Mouse (Mus musculus) MEL (cell line): ENCODE data around the gene Tmem19. TPM values are rescaled to one million over a fixed set of nuclear protein-coding genes. Genes with fewer than 3 reads are reported as not detected.

Source experiments
- DNase-seq: peaks from one replicate; pipeline ENCODE4 v3.0.0; 2011; ENCODE audit warnings: low read depth, low spot score
- H3K27ac ChIP-seq: 2 replicates; pipeline ENCODE4 v1.5.1; 2012; ENCODE audit warnings: low read depth, mild to moderate bottlenecking, control low read depth, low read length, moderate library complexity; ENCODE audit not compliant: control insufficient read depth
- H3K27me3 ChIP-seq, 2 experiments: fragments of 150-350 bp in 1 of 2; sonication (generic) in 1 of 2; 2 replicates each; pipeline ENCODE4 v1.6.1; 2012; ENCODE audit warnings: low read length in 2 of 2, mild to moderate bottlenecking in 2 of 2, improper control_type of control experiment in 1 of 2, moderate library complexity in 1 of 2; ENCODE audit not compliant: insufficient read depth in 2 of 2, control insufficient read depth in 1 of 2
- H3K36me3 ChIP-seq, 2 experiments: 2 replicates each; pipeline ENCODE4 v1.6.1; 2012 to 2014; ENCODE audit warnings: low read length in 2 of 2, improper control_type of control experiment in 1 of 2, inconsistent platforms in 1 of 2, mild to moderate bottlenecking in 1 of 2; ENCODE audit not compliant: insufficient read depth in 2 of 2, control insufficient read depth in 1 of 2
- H3K4me1 ChIP-seq, 2 experiments: fragments of 150-350 bp in 1 of 2; sonication (generic) in 1 of 2; 2 replicates each; pipeline ENCODE4 v1.6.1; 2012; ENCODE audit warnings: low read length in 2 of 2, improper control_type of control experiment in 1 of 2, mild to moderate bottlenecking in 1 of 2; ENCODE audit not compliant: insufficient read depth in 2 of 2, control insufficient read depth in 1 of 2
- H3K4me3 ChIP-seq, 2 experiments: fragments of 150-350 bp in 1 of 2; sonication (generic) in 1 of 2; 2 replicates each; pipeline ENCODE4 v1.5.1; 2012; ENCODE audit warnings: low read depth in 2 of 2, low read length in 2 of 2, mild to moderate bottlenecking in 2 of 2, moderate library complexity in 2 of 2, control low read depth in 1 of 2, improper control_type of control experiment in 1 of 2; ENCODE audit not compliant: control insufficient read depth in 1 of 2, insufficient read depth in 1 of 2
- H3K79me2 ChIP-seq: 2 replicates; pipeline ENCODE4 v1.6.1; 2012; ENCODE audit warnings: mild to moderate bottlenecking, low read length, moderate library complexity; ENCODE audit not compliant: control insufficient read depth, poor library complexity, insufficient read depth
- H3K9ac ChIP-seq: 2 replicates; pipeline ENCODE4 v1.6.1; 2012; ENCODE audit warnings: low read depth, mild to moderate bottlenecking, control low read depth, low read length, moderate library complexity; ENCODE audit not compliant: control insufficient read depth, poor library complexity, severe bottlenecking
- H3K9me3 ChIP-seq: fragments of 150-350 bp; sonication (generic); replicated peaks from 2 replicates; pipeline ENCODE4 v1.6.1; 2012; ENCODE audit warnings: mild to moderate bottlenecking, low read length, improper control_type of control experiment, moderate library complexity; ENCODE audit not compliant: insufficient read depth
- CHD1 ChIP-seq: IDR thresholded peaks from 2 replicates; pipeline ENCODE4 v1.6.1; 2012; ENCODE audit warnings: low read depth, mild to moderate bottlenecking, inconsistent platforms, low read length, improper control_type of control experiment
- CTCF ChIP-seq, 3 experiments: IDR thresholded peaks in 2 of 3; conservative IDR thresholded peaks in 1 of 3; 2 replicates each; pipeline ENCODE4 v1.5.1; 2011 to 2012; ENCODE audit warnings: low read length in 3 of 3, low read depth in 2 of 3, mild to moderate bottlenecking in 2 of 3, improper control_type of control experiment in 1 of 3, inconsistent platforms in 1 of 3, mixed read lengths in 1 of 3, moderate library complexity in 1 of 3; ENCODE audit not compliant: control insufficient read depth in 1 of 3, insufficient read depth in 1 of 3, poor library complexity in 1 of 3, severe bottlenecking in 1 of 3
- E2F4 ChIP-seq: IDR thresholded peaks from 2 replicates; pipeline ENCODE4 v1.6.1; 2011; ENCODE audit warnings: low read depth, low read length, improper control_type of control experiment, borderline replicate concordance
- ELF1 ChIP-seq: IDR thresholded peaks from 2 replicates; pipeline ENCODE4 v1.6.1; 2014; ENCODE audit warnings: low read depth, mild to moderate bottlenecking, inconsistent platforms, low read length, improper control_type of control experiment, moderate library complexity
- EP300 ChIP-seq, 2 experiments: IDR thresholded peaks; 2 replicates each; pipeline ENCODE4 v1.6.1; 2011; ENCODE audit warnings: improper control_type of control experiment in 2 of 2, low read length in 2 of 2, low read depth in 1 of 2, mild to moderate bottlenecking in 1 of 2
- ETS1 ChIP-seq: IDR thresholded peaks from 2 replicates; pipeline ENCODE4 v1.6.1; 2012; ENCODE audit warnings: low read depth, mild to moderate bottlenecking, inconsistent platforms, low read length, improper control_type of control experiment, moderate library complexity
- GABPA ChIP-seq: IDR thresholded peaks from 2 replicates; pipeline ENCODE4 v1.6.1; 2012; ENCODE audit warnings: low read depth, mild to moderate bottlenecking, inconsistent platforms, low read length, improper control_type of control experiment, moderate library complexity
- HCFC1 ChIP-seq: IDR thresholded peaks from 2 replicates; pipeline ENCODE4 v1.6.1; 2012; ENCODE audit warnings: low read depth, mild to moderate bottlenecking, inconsistent platforms, low read length, improper control_type of control experiment, moderate library complexity
- JUND ChIP-seq: IDR thresholded peaks from 2 replicates; pipeline ENCODE4 v1.6.1; 2011; ENCODE audit warnings: low read depth, mild to moderate bottlenecking, improper control_type of control experiment, low read length
- KAT2A ChIP-seq: conservative IDR thresholded peaks from 2 replicates; pipeline ENCODE4 v1.6.1; 2012; ENCODE audit warnings: low read depth, low read length, improper control_type of control experiment, inconsistent platforms
- MAFK ChIP-seq: IDR thresholded peaks from 2 replicates; pipeline ENCODE4 v1.6.1; 2011; ENCODE audit warnings: low read depth, mild to moderate bottlenecking, low read length, improper control_type of control experiment, borderline replicate concordance
- MAX ChIP-seq: IDR thresholded peaks from 2 replicates; pipeline ENCODE4 v1.6.1; 2011; ENCODE audit warnings: low read length, improper control_type of control experiment
- MAZ ChIP-seq: IDR thresholded peaks from 2 replicates; pipeline ENCODE4 v1.6.1; 2012; ENCODE audit warnings: low read depth, mild to moderate bottlenecking, inconsistent platforms, low read length, improper control_type of control experiment
- MEF2A ChIP-seq: IDR thresholded peaks from 2 replicates; pipeline ENCODE4 v1.6.1; 2014; ENCODE audit warnings: low read depth, mild to moderate bottlenecking, inconsistent platforms, low read length, improper control_type of control experiment; ENCODE audit not compliant: poor library complexity, insufficient replicate concordance, severe bottlenecking; ENCODE audit errors: extremely low read depth
- MXI1 ChIP-seq: IDR thresholded peaks from 2 replicates; pipeline ENCODE4 v1.6.1; 2011; ENCODE audit warnings: mild to moderate bottlenecking, low read depth, low read length, improper control_type of control experiment
- MYB ChIP-seq: IDR thresholded peaks from 2 replicates; pipeline ENCODE4 v1.6.1; 2011; ENCODE audit warnings: mild to moderate bottlenecking, low read depth, low read length, improper control_type of control experiment
- NELFE ChIP-seq: IDR thresholded peaks from 2 replicates; pipeline ENCODE4 v1.6.1; 2011; ENCODE audit warnings: low read depth, low read length, improper control_type of control experiment
- NRF1 ChIP-seq: IDR thresholded peaks from 2 replicates; pipeline ENCODE4 v1.6.1; 2014; ENCODE audit warnings: low read depth, mild to moderate bottlenecking, inconsistent platforms, low read length, improper control_type of control experiment, moderate library complexity; ENCODE audit not compliant: poor library complexity, insufficient read depth, severe bottlenecking
- POLR2A ChIP-seq, 2 experiments: IDR thresholded peaks; 2 replicates each; pipeline ENCODE4 v1.6.1; 2011 to 2012; ENCODE audit warnings: low read length in 2 of 2, mild to moderate bottlenecking in 2 of 2, control low read depth in 1 of 2, improper control_type of control experiment in 1 of 2, low read depth in 1 of 2, moderate library complexity in 1 of 2; ENCODE audit not compliant: control insufficient read depth in 1 of 2, insufficient read depth in 1 of 2, poor library complexity in 1 of 2
- POLR2AphosphoS2 ChIP-seq: IDR thresholded peaks from 2 replicates; pipeline ENCODE4 v1.6.1; 2011; ENCODE audit warnings: low read length, improper control_type of control experiment
- POLR2AphosphoS5 ChIP-seq: IDR thresholded peaks from 2 replicates; pipeline ENCODE4 v1.6.1; 2012; ENCODE audit warnings: low read depth, borderline replicate concordance, mild to moderate bottlenecking, inconsistent platforms, low read length, moderate library complexity, mixed read lengths
- RAD21 ChIP-seq: IDR thresholded peaks from 2 replicates; pipeline ENCODE4 v1.6.1; 2011; ENCODE audit warnings: mild to moderate bottlenecking, low read depth, low read length, improper control_type of control experiment
- RCOR1 ChIP-seq: IDR thresholded peaks from 2 replicates; pipeline ENCODE4 v1.6.1; 2012; ENCODE audit warnings: low read depth, mild to moderate bottlenecking, inconsistent platforms, low read length, improper control_type of control experiment
- SIN3A ChIP-seq: IDR thresholded peaks from 2 replicates; pipeline ENCODE4 v1.6.1; 2012; ENCODE audit warnings: low read length, improper control_type of control experiment, inconsistent platforms
- SMC3 ChIP-seq: IDR thresholded peaks from 2 replicates; pipeline ENCODE4 v1.6.1; 2011; ENCODE audit warnings: low read depth, low read length, improper control_type of control experiment
- TAL1 ChIP-seq: IDR thresholded peaks from 2 replicates; pipeline ENCODE4 v1.6.1; 2012; ENCODE audit warnings: mild to moderate bottlenecking, inconsistent platforms, low read length, moderate library complexity, mixed read lengths
- TBP ChIP-seq: IDR thresholded peaks from 2 replicates; pipeline ENCODE4 v1.8.0; 2011; ENCODE audit warnings: low read depth, low read length, improper control_type of control experiment
- TCF12 ChIP-seq: IDR thresholded peaks from 2 replicates; pipeline ENCODE4 v1.6.1; 2014; ENCODE audit warnings: low read depth, mild to moderate bottlenecking, inconsistent platforms, low read length, improper control_type of control experiment, moderate library complexity
- UBTF ChIP-seq: IDR thresholded peaks from 2 replicates; pipeline ENCODE4 v1.6.1; 2012; ENCODE audit warnings: low read depth, mild to moderate bottlenecking, inconsistent platforms, low read length, improper control_type of control experiment, moderate library complexity, borderline replicate concordance; ENCODE audit not compliant: insufficient read depth
- USF1 ChIP-seq: IDR thresholded peaks from 2 replicates; pipeline ENCODE4 v1.6.1; 2014; ENCODE audit warnings: low read depth, mild to moderate bottlenecking, inconsistent platforms, low read length, improper control_type of control experiment, moderate library complexity
- USF2 ChIP-seq, 2 experiments: IDR thresholded peaks; 2 replicates each; pipeline ENCODE4 v1.6.1; 2011 to 2012; ENCODE audit warnings: improper control_type of control experiment in 2 of 2, low read length in 2 of 2, borderline replicate concordance in 1 of 2, inconsistent platforms in 1 of 2, low read depth in 1 of 2, mild to moderate bottlenecking in 1 of 2; ENCODE audit not compliant: insufficient read depth in 1 of 2
- ZKSCAN1 ChIP-seq: IDR thresholded peaks from 2 replicates; pipeline ENCODE4 v1.6.1; 2012; ENCODE audit warnings: low read depth, mild to moderate bottlenecking, inconsistent platforms, low read length, improper control_type of control experiment, moderate library complexity
- ZMIZ1 ChIP-seq: IDR thresholded peaks from 2 replicates; pipeline ENCODE4 v1.6.1; 2012; ENCODE audit warnings: low read depth, mild to moderate bottlenecking, inconsistent platforms, low read length, improper control_type of control experiment, moderate library complexity
- ZNF384 ChIP-seq: IDR thresholded peaks from 2 replicates; pipeline ENCODE4 v1.6.1; 2012; ENCODE audit warnings: low read depth, mild to moderate bottlenecking, inconsistent platforms, low read length, improper control_type of control experiment
- polyA plus RNA-seq, 2 experiments: library from polyadenylated mRNA; stranded (reverse) in 1 of 2; unstranded in 1 of 2; fragments of >175 nt in 1 of 2; fragments of >200 nt in 1 of 2; gene quantifications; 2 replicates each; pipeline versions ENCODE4 v1.2.1 to v1.2.4; 2012; ENCODE audit warnings: low replicate concordance in 2 of 2, low read depth in 1 of 2; ENCODE audit not compliant: insufficient read length in 2 of 2, insufficient read depth in 1 of 2, missing spikeins in 1 of 2
- total RNA-seq: library from RNA; depleted of rRNA; stranded (reverse); fragments of 300-350 nt; gene quantifications from 2 replicates; pipeline ENCODE4 v1.2.3, GENCODE M21; 2012

Tmem19 gene
- total and polyA plus RNA-seq, 3 experiments = 10.7 to 16.6 TPM; not detected in 1

- H3K4me3 ChIP-seq = peak within 1 kb of the TSS; percentile 93 to 97
- H3K4me1 ChIP-seq = peaks cover 5 to 16% of the 10 kb centered on the region in 2 experiments
- H3K79me2 ChIP-seq = peaks cover 55% of the 10 kb centered on the region
- no peaks in the 10 kb centered on the region for H3K9me3 ChIP-seq
- H3K27me3 ChIP-seq = no peaks in the 10 kb centered on the region
- H3K9ac ChIP-seq = peak within 1 kb of the TSS; percentile 97
- DNase-seq = peak; percentile 99
- peak within 1 kb of the TSS; percentile 94 for H3K27ac ChIP-seq
- H3K36me3 ChIP-seq = peaks cover under 1 to 39% of the 10 kb centered on the region in 2 experiments
- TF ChIP-seq RAD21 = no peak
- TF ChIP-seq POLR2AphosphoS2 = peak; percentile 96
- TF ChIP-seq HCFC1 = peak; percentile 99
- 0 out of 4 replicates have a peak, but pooled peaks of 1 of the 2 experiments have one; percentile 26 for TF ChIP-seq EP300 (IDR thresholded peaks at IDR 0.05; ENCODE audit: low read depth in 1 of 2, low read length in 2 of 2)
- peak; percentile 73 to 89 for TF ChIP-seq POLR2A (IDR thresholded peaks at IDR 0.05; ENCODE audit: control insufficient read depth in 1 of 2, insufficient read depth in 1 of 2, low read depth in 1 of 2, low read length in 2 of 2, poor library complexity in 1 of 2)
- peak; percentile 55; the same call in 1 of the 2 replicates for TF ChIP-seq ZKSCAN1
- TF ChIP-seq MAX = peak; percentile 55
- TF ChIP-seq TCF12 = peak; percentile 84
- TF ChIP-seq MAZ = peak; percentile 84; the same call in 1 of the 2 replicates
- TF ChIP-seq TAL1 = no peak
- peak; percentile 97 for TF ChIP-seq ELF1
- no peak; the same call in 1 of the 2 replicates for TF ChIP-seq MEF2A
- peak; percentile 56; the same call in 1 of the 2 replicates for TF ChIP-seq MYB
- TF ChIP-seq CHD1 = peak; percentile 61; the same call in 1 of the 2 replicates
- peak; percentile 42; the same call in 1 of the 2 replicates for TF ChIP-seq RCOR1
- peak; percentile 30 for TF ChIP-seq ETS1
- peak; percentile 68; the same call in 1 of the 2 replicates for TF ChIP-seq E2F4
- TF ChIP-seq NRF1 = 0 out of 2 replicates have a peak, but pooled peaks have one; percentile 33
- TF ChIP-seq USF1 = peak; percentile 25; the same call in 1 of the 2 replicates
- TF ChIP-seq MXI1 = peak; percentile 76
- no peak; the same call in 1 of the 2 replicates for TF ChIP-seq POLR2AphosphoS5
- TF ChIP-seq SMC3 = peak; percentile 12; the same call in 1 of the 2 replicates
- no peak for TF ChIP-seq UBTF
- TF ChIP-seq KAT2A = peak; percentile 96
- no peak for TF ChIP-seq USF2 (IDR thresholded peaks at IDR 0.05; ENCODE audit: borderline replicate concordance in 1 of 2, insufficient read depth in 1 of 2, low read depth in 1 of 2, low read length in 2 of 2)
- TF ChIP-seq SIN3A = peak; percentile 86
- peak; percentile 93 for TF ChIP-seq ZMIZ1
- no peak for TF ChIP-seq GABPA
- TF ChIP-seq MAFK = peak; percentile 45; the same call in 1 of the 2 replicates
- TF ChIP-seq CTCF (IDR thresholded peaks at IDR 0.05 in 2 of 3, conservative IDR thresholded peaks at IDR 0.05 in 1 of 3; ENCODE audit: control insufficient read depth in 1 of 3, insufficient read depth in 1 of 3, low read depth in 2 of 3, low read length in 3 of 3, poor library complexity in 1 of 3, severe bottlenecking in 1 of 3) = peak in 2 of 3 experiments; percentile 55 to 61; a peak in 4 of 6 replicates
- TF ChIP-seq ZNF384 = no peak
- TF ChIP-seq JUND = no peak
- peak; percentile 56; the same call in 1 of the 2 replicates for TF ChIP-seq TBP
- TF ChIP-seq NELFE = peak; percentile 95
These were observed 22.1 kb upstream of the Tmem19 start, which contains the start of the genes Thap2 and Zfc3h1 for GRCm38 (mm10) chr10:115384221-115385017. Thap2 (minus strand) TSS chr10:115384443. Zfc3h1 (plus strand) TSS chr10:115384959.
